Mouse (Mus musculus) thymus, adult 2 months (tissue): ENCODE results near the gene Dab1.

Experiments
- CTCF ChIP-seq: fragments of 200-500 bp; IDR thresholded peaks from 2 replicates; pipeline ENCODE4 v1.5.1; 2012; ENCODE audit warnings: mild to moderate bottlenecking, control low read depth, low read length, moderate library complexity, borderline replicate concordance; ENCODE audit not compliant: control insufficient read depth, poor library complexity, insufficient read depth; ENCODE audit errors: extremely low read depth
- POLR2A ChIP-seq: fragments of 200-500 bp; IDR thresholded peaks from 2 replicates; pipeline ENCODE4 v1.6.1; 2012; ENCODE audit warnings: mild to moderate bottlenecking, low read length, control low read depth, moderate library complexity; ENCODE audit not compliant: control insufficient read depth, poor library complexity, insufficient read depth; ENCODE audit errors: extremely low read depth

DNA sequence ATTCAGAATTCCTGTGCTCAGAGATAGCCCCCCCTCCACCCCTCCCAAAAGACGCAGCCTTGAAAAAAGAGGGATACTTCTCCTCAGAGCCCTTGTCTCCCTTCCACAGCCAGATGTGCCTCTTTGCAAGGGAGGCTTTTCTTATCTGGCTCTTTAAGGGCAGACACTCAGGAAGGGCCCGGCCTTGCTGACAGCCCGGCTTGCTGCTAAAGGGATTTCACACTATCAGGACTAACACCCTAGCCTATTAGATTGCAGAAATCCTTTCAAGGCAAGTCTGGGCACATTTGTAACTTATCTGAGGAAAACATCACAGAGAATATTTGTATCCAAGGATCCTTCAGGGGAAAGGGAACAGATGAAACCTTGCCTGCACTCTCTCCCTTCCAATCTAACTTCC is 600.9 kb downstream of the Dab1 start:
- TF ChIP-seq POLR2A = no peak
- TF ChIP-seq CTCF = no peak
